In genomic region chr9:42055378-42055777, GRCm38 (mm10) we compare ENCODE assay signal across 8 mouse cellular contexts.
DNase-seq lines count a peak whose midpoint lies in the region; ATAC-seq lines count a peak whose summit lies in the region.

No protein-coding gene starts in this region.

- no peaks in the 10 kb centered on the region for H3K9me3 ChIP-seq in stomach, embryonic 16.5 days (replicated peaks; ENCODE audit: control insufficient read depth, low read length)

- H3K4me3 ChIP-seq in stomach, embryonic 16.5 days (replicated peaks; ENCODE audit: low read length), result no peak overlapping the region

- no peak overlapping the region for H3K4me2 ChIP-seq in stomach, embryonic 16.5 days (ENCODE audit: low read depth, low read length)

- ATAC-seq in stomach, embryonic 16.5 days (ENCODE audit: insufficient read depth, low FRiP score), result no peak

- H3K36me3 ChIP-seq in stomach, embryonic 16.5 days (ENCODE audit: control insufficient read depth, insufficient read depth, low read length), result no peaks in the 10 kb centered on the region

- H3K27me3 ChIP-seq in stomach, embryonic 16.5 days (ENCODE audit: control insufficient read depth, insufficient read depth, low read length), result no peaks in the 10 kb centered on the region

- peaks cover 28% of the 10 kb centered on the region for H3K4me1 ChIP-seq in stomach, embryonic 16.5 days (ENCODE audit: control insufficient read depth, insufficient read depth, low read length)

- DNase-seq in cerebellum, adult 11-12 months, result peak; percentile 59
- no peak for DNase-seq in cerebellum, adult 9-11 months
- DNase-seq in retina, postnatal 1 day, result peak; percentile 30
- DNase-seq in retina, embryonic 14.5 days (ENCODE audit: low spot score), result no peak
- DNase-seq in kidney, postnatal 10 days, result peak; percentile 41
- DNase-seq in adrenal gland, postnatal 14 days, result no peak
- no peak for DNase-seq in thymus, postnatal 14 days

- peak overlapping the region; percentile 86; the same call in 1 of the 2 replicates for H3K27ac ChIP-seq in stomach, embryonic 16.5 days (ENCODE audit: low read length)

- no peak overlapping the region for H3K9ac ChIP-seq in stomach, embryonic 16.5 days (ENCODE audit: low read length)

- WGBS in stomach, embryonic 16.5 days, result 81% methylated on average over 4 of the region's 4 CpGs

Comparison
In these comparisons a context has a peak if more than half of its experiments do, and no peak if none do; other contexts are left out.
1. DNase-seq: peak in cerebellum, adult 11-12 months (single experiment), retina, postnatal 1 day (single experiment) and kidney, postnatal 10 days (single experiment); none in cerebellum, adult 9-11 months (single experiment), retina, embryonic 14.5 days (single experiment), adrenal gland, postnatal 14 days (single experiment) and thymus, postnatal 14 days (single experiment).